Mouse (Mus musculus): Measurements from ENCODE around the gene Cabin1. TPM values are rescaled to one million over a fixed set of nuclear protein-coding genes. Genes with fewer than 3 reads are reported as not detected.

The Cabin1 gene
- polyA plus RNA-seq, 1 experiment from 2014 or later, result 31.6 TPM

GRCm38 (mm10) chr10:75696597-75697355, 67.4 kb downstream of the Cabin1 start:
- Histone ChIP-seq H3K4me3 (ENCODE audit: low read depth, low read length) (no peak overlapping the region), H3K27ac (ENCODE audit: low read depth, low read length) (no peak overlapping the region), H3K9ac (ENCODE audit: low read length) (no peak overlapping the region), H3K9me3 (ENCODE audit: control insufficient read depth, low read length) (no peaks in the 10 kb centered on the region), H3K36me3 (ENCODE audit: control insufficient read depth, insufficient read depth, low read length) (peaks cover 19% of the 10 kb centered on the region), H3K4me1 (ENCODE audit: control insufficient read depth, insufficient read depth, low read length) (no peaks in the 10 kb centered on the region), H3K4me2 (no peak overlapping the region), H3K27me3 (ENCODE audit: control insufficient read depth, insufficient read depth, low read length) (no peaks in the 10 kb centered on the region)
- peak; percentile 6 for DNase-seq (ENCODE audit: low spot score, missing footprints)
- no peak for ATAC-seq (ENCODE audit: low FRiP score)
- 87% methylated on average over 7 of the region's 7 CpGs for WGBS

GRCm38 (mm10) chr10:75695521-75695920, 68.6 kb downstream of the Cabin1 start:
- no peak for ATAC-seq (ENCODE audit: low FRiP score)
- no peak for DNase-seq (ENCODE audit: low spot score, missing footprints)
- Histone ChIP-seq H3K4me2 (no peak overlapping the region), H3K9me3 (ENCODE audit: control insufficient read depth, low read length) (no peaks in the 10 kb centered on the region), H3K27me3 (ENCODE audit: control insufficient read depth, insufficient read depth, low read length) (no peaks in the 10 kb centered on the region), H3K9ac (ENCODE audit: low read length) (no peak overlapping the region), H3K4me1 (ENCODE audit: control insufficient read depth, insufficient read depth, low read length) (no peaks in the 10 kb centered on the region), H3K27ac (ENCODE audit: low read depth, low read length) (no peak overlapping the region), H3K4me3 (ENCODE audit: low read depth, low read length) (no peak overlapping the region), H3K36me3 (ENCODE audit: control insufficient read depth, insufficient read depth, low read length) (peaks cover 21% of the 10 kb centered on the region)
- 96% methylated on average over 2 of the region's 2 CpGs for WGBS

- H3K36me3 ChIP-seq (ENCODE audit: control insufficient read depth, insufficient read depth, low read length), result peaks cover 22% of the 10 kb centered on the region
- no peak overlapping the region for H3K4me2 ChIP-seq
- no peaks in the 10 kb centered on the region for H3K9me3 ChIP-seq (ENCODE audit: control insufficient read depth, low read length)
- ATAC-seq (ENCODE audit: low FRiP score) (no peak), DNase-seq (ENCODE audit: low spot score, missing footprints) (peak; percentile 53)
- 89% methylated on average over 5 of the region's 5 CpGs for WGBS
- no peaks in the 10 kb centered on the region for H3K27me3 ChIP-seq (ENCODE audit: control insufficient read depth, insufficient read depth, low read length)
- H3K4me1 ChIP-seq (ENCODE audit: control insufficient read depth, insufficient read depth, low read length), result no peaks in the 10 kb centered on the region
- no peak overlapping the region for H3K9ac ChIP-seq (ENCODE audit: low read length)
- H3K4me3 ChIP-seq (ENCODE audit: low read depth, low read length), result no peak overlapping the region
- no peak overlapping the region for H3K27ac ChIP-seq (ENCODE audit: low read depth, low read length)
Measured at GRCm38 (mm10) chr10:75695078-75695477, 69.1 kb downstream of the Cabin1 start.

GRCm38 (mm10) chr10:75694567-75694966, 69.6 kb downstream of the Cabin1 start:
- Histone ChIP-seq H3K27ac (ENCODE audit: low read depth, low read length) (no peak overlapping the region), H3K4me2 (no peak overlapping the region), H3K27me3 (ENCODE audit: control insufficient read depth, insufficient read depth, low read length) (no peaks in the 10 kb centered on the region), H3K4me1 (ENCODE audit: control insufficient read depth, insufficient read depth, low read length) (no peaks in the 10 kb centered on the region), H3K9ac (ENCODE audit: low read length) (no peak overlapping the region), H3K36me3 (ENCODE audit: control insufficient read depth, insufficient read depth, low read length) (peaks cover 18% of the 10 kb centered on the region), H3K4me3 (ENCODE audit: low read depth, low read length) (no peak overlapping the region), H3K9me3 (ENCODE audit: control insufficient read depth, low read length) (no peaks in the 10 kb centered on the region)
- DNase-seq (ENCODE audit: low spot score, missing footprints), result peak; percentile 60
- 96% methylated on average over 9 of the region's 9 CpGs for WGBS
- no peak for ATAC-seq (ENCODE audit: low FRiP score)

- no peaks in the 10 kb centered on the region for H3K4me1 ChIP-seq (ENCODE audit: control insufficient read depth, insufficient read depth, low read length)
- no peak overlapping the region for H3K9ac ChIP-seq (ENCODE audit: low read length)
- no peaks in the 10 kb centered on the region for H3K9me3 ChIP-seq (ENCODE audit: control insufficient read depth, low read length)
- 84% methylated on average over 11 of the region's 11 CpGs for WGBS
- ATAC-seq (ENCODE audit: low FRiP score) (no peak), DNase-seq (ENCODE audit: low spot score, missing footprints) (peak; percentile 77)
- no peak overlapping the region for H3K27ac ChIP-seq (ENCODE audit: low read depth, low read length)
- no peaks in the 10 kb centered on the region for H3K27me3 ChIP-seq (ENCODE audit: control insufficient read depth, insufficient read depth, low read length)
- H3K36me3 ChIP-seq (ENCODE audit: control insufficient read depth, insufficient read depth, low read length), result peaks cover 15% of the 10 kb centered on the region
- no peak overlapping the region for H3K4me2 ChIP-seq
- H3K4me3 ChIP-seq (ENCODE audit: low read depth, low read length), result no peak overlapping the region
Measured at GRCm38 (mm10) chr10:75693451-75694233, 70.5 kb downstream of the Cabin1 start.

GRCm38 (mm10) chr10:75688598-75688997, 75.5 kb downstream of the Cabin1 start:
- H3K36me3 ChIP-seq (ENCODE audit: control insufficient read depth, insufficient read depth, low read length), result peaks cover 5% of the 10 kb centered on the region
- no peak for DNase-seq (ENCODE audit: low spot score, missing footprints)
- no peak overlapping the region for H3K4me3 ChIP-seq (ENCODE audit: low read depth, low read length)
- ATAC-seq (ENCODE audit: low FRiP score), result no peak
- no peak overlapping the region for H3K27ac ChIP-seq (ENCODE audit: low read depth, low read length)
- H3K27me3 ChIP-seq (ENCODE audit: control insufficient read depth, insufficient read depth, low read length), result no peaks in the 10 kb centered on the region
- H3K4me2 ChIP-seq, result no peak overlapping the region
- 95% methylated on average over 2 of the region's 2 CpGs for WGBS
- H3K9me3 ChIP-seq (ENCODE audit: control insufficient read depth, low read length), result no peaks in the 10 kb centered on the region
- no peak overlapping the region for H3K9ac ChIP-seq (ENCODE audit: low read length)
- peaks cover 11% of the 10 kb centered on the region for H3K4me1 ChIP-seq (ENCODE audit: control insufficient read depth, insufficient read depth, low read length)

GRCm38 (mm10) chr10:75686724-75687123, 77.4 kb downstream of the Cabin1 start:
- no peak for DNase-seq (ENCODE audit: low spot score, missing footprints)
- peaks cover 2% of the 10 kb centered on the region; the same call in 1 of the 2 replicates for H3K36me3 ChIP-seq (ENCODE audit: control insufficient read depth, insufficient read depth, low read length)
- peaks cover 11% of the 10 kb centered on the region for H3K4me1 ChIP-seq (ENCODE audit: control insufficient read depth, insufficient read depth, low read length)
- H3K27me3 ChIP-seq (ENCODE audit: control insufficient read depth, insufficient read depth, low read length), result no peaks in the 10 kb centered on the region
- H3K4me3 ChIP-seq (ENCODE audit: low read depth, low read length), result no peak overlapping the region
- H3K27ac ChIP-seq (ENCODE audit: low read depth, low read length), result no peak overlapping the region
- H3K9ac ChIP-seq (ENCODE audit: low read length), result no peak overlapping the region
- no peak for ATAC-seq (ENCODE audit: low FRiP score)
- 84% methylated on average over 4 of the region's 4 CpGs for WGBS
- no peaks in the 10 kb centered on the region for H3K9me3 ChIP-seq (ENCODE audit: control insufficient read depth, low read length)
- H3K4me2 ChIP-seq, result no peak overlapping the region

GRCm38 (mm10) chr10:75684035-75685004, 79.8 kb downstream of the Cabin1 start:
- ATAC-seq (ENCODE audit: low FRiP score) (peak; percentile 88), DNase-seq (ENCODE audit: low spot score, missing footprints) (peak; percentile 91)
- peak overlapping the region; percentile 16; the same call in 1 of the 2 replicates for H3K9ac ChIP-seq (ENCODE audit: low read length)
- H3K4me1 ChIP-seq (ENCODE audit: control insufficient read depth, insufficient read depth, low read length), result peaks cover 11% of the 10 kb centered on the region
- no peaks in the 10 kb centered on the region for H3K9me3 ChIP-seq (ENCODE audit: control insufficient read depth, low read length)
- H3K27ac ChIP-seq (ENCODE audit: low read depth, low read length), result peak overlapping the region; percentile 20; the same call in 1 of the 2 replicates
- 51% methylated on average over 12 of the region's 12 CpGs for WGBS
- no peaks in the 10 kb centered on the region for H3K27me3 ChIP-seq (ENCODE audit: control insufficient read depth, insufficient read depth, low read length)
- no peaks in the 10 kb centered on the region; the same call in 1 of the 2 replicates for H3K36me3 ChIP-seq (ENCODE audit: control insufficient read depth, insufficient read depth, low read length)
- no peak overlapping the region for H3K4me2 ChIP-seq
- no peak overlapping the region for H3K4me3 ChIP-seq (ENCODE audit: low read depth, low read length)
